Mouse (Mus musculus) embryonic facial prominence, embryonic 10.5 days (tissue): ENCODE measurements at regions not wholly inside any gene's neighbourhood (a gene's known extent, or its start where the extent isn't known, plus 50 kb on each side); places are given as distances from the start of the nearest gene placed in this dataset.

Experiments used
- DNase-seq: peaks from one replicate; pipeline ENCODE4 v3.0.0-alpha.2; 2017; ENCODE audit warnings: low spot score
- H3K27ac ChIP-seq: fragments of 300-500 bp; sonication (generic); replicated peaks from 2 replicates; pipeline ENCODE4 v1.5.1; 2016; ENCODE audit warnings: mild to moderate bottlenecking
- H3K27me3 ChIP-seq: fragments of 300-500 bp; sonication (generic); replicated peaks from 2 replicates; pipeline ENCODE4 v1.6.1; 2016; ENCODE audit warnings: low read depth, mild to moderate bottlenecking; ENCODE audit not compliant: poor library complexity, severe bottlenecking
- H3K36me3 ChIP-seq: fragments of 300-500 bp; sonication (generic); replicated peaks from 2 replicates; pipeline ENCODE4 v1.6.1; 2016; ENCODE audit warnings: mild to moderate bottlenecking, moderate library complexity
- H3K4me1 ChIP-seq: fragments of 300-500 bp; sonication (generic); 2 replicates; pipeline ENCODE4 v1.6.1; 2016
- H3K4me3 ChIP-seq: fragments of 300-500 bp; sonication (generic); 2 replicates; pipeline ENCODE4 v1.5.1; 2016; ENCODE audit warnings: mild to moderate bottlenecking, moderate library complexity
- H3K9me3 ChIP-seq: fragments of 300-500 bp; sonication (generic); 2 replicates; pipeline ENCODE4 v1.6.1; 2016; ENCODE audit warnings: mild to moderate bottlenecking
- WGBS: fragments of 180-500 bp; shearing (Covaris S2); methylation state at CpG from one replicate; pipeline ENCODE4 v1.1.7; 2016; 5-methylcytosine and 5-hydroxymethylcytosine counted together

GRCm38 (mm10) chr16:50723144-50723543, 132.2 kb upstream of the Ccdc54 start:
- no peak for DNase-seq

DNA sequence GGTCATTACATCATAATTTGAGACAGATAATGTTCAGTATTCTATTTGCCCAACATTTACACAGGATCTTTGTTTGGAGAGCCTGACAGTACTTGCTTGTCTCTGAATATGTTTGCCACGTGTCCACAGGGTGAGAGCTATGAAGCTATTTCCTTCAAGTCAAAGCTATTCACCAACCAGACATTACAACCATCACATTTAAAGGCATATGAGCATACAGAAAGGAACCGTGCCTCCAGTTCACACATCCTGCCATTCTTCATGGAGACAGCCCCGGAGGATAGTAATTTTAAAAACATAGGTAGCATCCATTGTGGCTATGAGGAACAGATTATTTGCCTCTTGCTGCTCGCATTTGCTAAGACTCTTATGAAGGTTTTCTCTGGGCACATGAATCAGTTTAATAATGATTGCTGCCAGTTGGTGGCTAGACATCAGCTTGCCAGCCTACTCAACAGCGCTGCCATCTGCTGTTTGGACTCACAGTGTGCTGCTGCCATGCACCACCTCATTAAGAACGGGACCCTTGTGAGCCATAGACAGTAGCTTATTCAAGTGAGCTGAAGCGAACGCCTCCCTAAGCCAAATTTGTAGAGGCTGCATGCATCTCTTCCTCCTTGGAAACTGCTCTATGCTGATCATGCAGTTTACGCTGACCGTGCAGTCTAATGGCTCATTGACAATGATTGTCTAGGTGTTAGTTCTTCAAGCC, 126.5 kb upstream of the Ccdc54 start:
- Histone ChIP-seq H3K4me3 (no peak overlapping the region), H3K4me1 (no peaks in the 10 kb centered on the region), H3K27ac (no peak overlapping the region), H3K27me3 (no peaks in the 10 kb centered on the region), H3K9me3 (no peaks in the 10 kb centered on the region), H3K36me3 (no peaks in the 10 kb centered on the region)
- DNase-seq: no peak
- 72% methylated on average over 10 of the region's 10 CpGs for WGBS

More at GRCm38 (mm10) chr16:50723144-50723543, 132.2 kb upstream of the Ccdc54 start:
- Histone ChIP-seq H3K4me3 (no peak overlapping the region), H3K27ac (no peak overlapping the region), H3K36me3 (no peaks in the 10 kb centered on the region), H3K27me3 (no peaks in the 10 kb centered on the region), H3K9me3 (no peaks in the 10 kb centered on the region), H3K4me1 (no peaks in the 10 kb centered on the region)
- WGBS: 89% methylated on average over 6 of the region's 6 CpGs

DNA sequence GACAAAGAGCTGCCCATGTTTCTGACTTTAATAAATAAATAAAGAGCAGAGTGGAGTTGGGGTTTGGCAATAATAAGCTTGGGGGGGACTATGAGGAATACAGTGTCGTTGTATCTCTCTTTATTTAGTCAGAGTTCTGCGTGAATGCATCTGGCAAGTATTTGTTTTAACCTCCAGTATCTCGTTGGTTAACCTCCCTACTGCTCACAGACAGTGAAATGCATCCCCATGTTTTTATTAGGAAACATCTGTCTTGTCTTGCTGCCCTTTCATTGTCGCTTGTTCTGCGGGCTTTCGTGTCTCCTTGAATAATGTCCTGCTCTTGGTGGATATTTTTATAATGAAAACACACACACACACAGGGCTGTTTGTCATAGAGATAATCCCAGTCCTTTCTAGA, 118.8 kb upstream of the Ccdc54 start:
- 70% methylated on average over 6 of the region's 6 CpGs for WGBS
- DNase-seq: no peak

GRCm38 (mm10) chr16:50707906-50708305, 117.0 kb upstream of the Ccdc54 start:
- H3K27ac ChIP-seq: no peak overlapping the region
- WGBS: 88% methylated on average over 2 of the region's 2 CpGs
- no peaks in the 10 kb centered on the region for H3K9me3 ChIP-seq
- H3K36me3 ChIP-seq: no peaks in the 10 kb centered on the region
- no peak for DNase-seq
- no peaks in the 10 kb centered on the region for H3K4me1 ChIP-seq
- H3K4me3 ChIP-seq: no peak overlapping the region
- H3K27me3 ChIP-seq: no peaks in the 10 kb centered on the region

More for the DNA sequence above, 118.8 kb upstream of the Ccdc54 start:
- H3K9me3 ChIP-seq: no peaks in the 10 kb centered on the region
- H3K27ac ChIP-seq: no peak overlapping the region
- H3K27me3 ChIP-seq: no peaks in the 10 kb centered on the region
- no peaks in the 10 kb centered on the region for H3K4me1 ChIP-seq
- no peaks in the 10 kb centered on the region for H3K36me3 ChIP-seq
- H3K4me3 ChIP-seq: no peak overlapping the region

DNA sequence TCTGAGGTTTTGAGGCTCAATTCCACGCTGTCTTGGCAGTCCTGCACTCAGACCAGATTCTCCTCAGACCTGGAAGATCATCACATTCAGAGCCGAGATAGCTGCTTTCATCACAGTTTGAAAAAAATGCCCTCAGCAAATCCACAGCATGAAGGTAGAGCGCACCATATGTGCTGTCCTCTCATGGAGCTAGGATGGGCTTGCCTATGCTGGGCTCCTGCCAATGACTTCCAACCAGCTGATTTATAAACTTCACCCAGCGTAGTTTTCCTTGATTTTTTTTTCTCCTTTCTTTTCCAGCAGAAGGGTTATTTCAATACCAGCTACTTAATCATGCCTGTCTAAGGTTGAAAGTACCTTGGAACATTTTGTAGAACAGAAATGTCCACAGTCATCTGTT, 115.0 kb upstream of the Ccdc54 start:
- no peaks in the 10 kb centered on the region for H3K36me3 ChIP-seq
- no peaks in the 10 kb centered on the region for H3K27me3 ChIP-seq
- H3K4me1 ChIP-seq: no peaks in the 10 kb centered on the region
- H3K9me3 ChIP-seq: no peaks in the 10 kb centered on the region
- no peak for DNase-seq
- no peak overlapping the region for H3K27ac ChIP-seq
- 84% methylated on average over 4 of the region's 4 CpGs for WGBS
- no peak overlapping the region for H3K4me3 ChIP-seq

GRCm38 (mm10) chr16:50700811-50701517, 110.0 kb upstream of the Ccdc54 start:
- Histone ChIP-seq H3K36me3 (no peaks in the 10 kb centered on the region), H3K27me3 (no peaks in the 10 kb centered on the region)
- 88% methylated on average over 8 of the region's 8 CpGs for WGBS

GRCm38 (mm10) chr16:50700123-50700522, 109.2 kb upstream of the Ccdc54 start:
- 57% methylated on average over 2 of the region's 2 CpGs for WGBS
- Histone ChIP-seq H3K9me3 (no peaks in the 10 kb centered on the region), H3K27me3 (no peaks in the 10 kb centered on the region), H3K36me3 (no peaks in the 10 kb centered on the region), H3K27ac (no peak overlapping the region), H3K4me1 (no peaks in the 10 kb centered on the region), H3K4me3 (no peak overlapping the region)
- no peak for DNase-seq

More at GRCm38 (mm10) chr16:50700811-50701517, 110.0 kb upstream of the Ccdc54 start:
- DNase-seq: no peak
- Histone ChIP-seq H3K4me1 (no peaks in the 10 kb centered on the region), H3K4me3 (no peak overlapping the region), H3K27ac (no peak overlapping the region), H3K9me3 (no peaks in the 10 kb centered on the region)

DNA sequence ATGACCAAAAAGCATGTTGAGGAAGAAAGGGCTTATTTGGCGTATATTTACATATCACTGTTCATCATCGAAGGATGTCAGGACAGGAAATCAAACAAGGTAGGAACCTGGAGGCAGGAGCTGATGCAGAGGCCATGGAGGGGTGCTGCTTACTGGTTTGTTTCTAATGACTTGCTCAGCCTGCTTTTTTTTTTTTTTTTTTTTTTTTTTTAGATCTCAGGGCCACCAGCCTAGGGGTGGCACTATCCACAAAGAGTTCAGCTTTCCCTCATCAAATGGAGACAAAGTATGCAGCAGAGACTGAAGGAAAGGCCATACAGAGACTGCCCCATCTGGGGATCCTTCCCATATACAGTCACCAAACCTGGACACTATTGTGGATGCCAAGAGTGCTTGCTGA, 106.8 kb upstream of the Ccdc54 start:
- H3K4me1 ChIP-seq: no peaks in the 10 kb centered on the region
- H3K9me3 ChIP-seq: no peaks in the 10 kb centered on the region
- no peak overlapping the region for H3K27ac ChIP-seq
- H3K27me3 ChIP-seq: no peaks in the 10 kb centered on the region
- no peak for DNase-seq
- no peaks in the 10 kb centered on the region for H3K36me3 ChIP-seq
- 94% methylated on average over 2 of the region's 2 CpGs for WGBS
- no peak overlapping the region for H3K4me3 ChIP-seq

DNA sequence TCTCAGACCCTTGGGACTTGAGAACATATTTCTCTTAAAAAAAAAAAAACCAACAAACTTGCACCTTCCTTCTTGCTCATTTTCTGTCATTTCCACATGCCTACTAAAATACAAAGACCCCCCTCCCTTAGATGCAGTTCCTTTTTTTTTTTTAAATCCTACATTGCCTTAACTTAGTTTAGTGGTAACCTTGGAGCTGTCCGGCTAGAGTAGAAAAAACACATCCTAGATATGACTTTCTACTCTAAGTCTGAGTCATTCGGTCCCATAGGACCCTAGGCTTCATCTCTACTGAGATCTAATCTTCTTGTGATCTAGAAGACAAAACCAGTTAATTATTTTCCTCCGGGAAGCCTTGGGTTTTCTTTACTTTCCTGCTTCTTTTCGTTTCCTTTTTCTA, 105.1 kb upstream of the Ccdc54 start:
- 80% methylated on average over 4 of the region's 4 CpGs for WGBS
- H3K27ac ChIP-seq: no peak overlapping the region
- no peaks in the 10 kb centered on the region for H3K4me1 ChIP-seq
- H3K27me3 ChIP-seq: no peaks in the 10 kb centered on the region
- H3K36me3 ChIP-seq: no peaks in the 10 kb centered on the region
- DNase-seq: no peak
- no peak overlapping the region for H3K4me3 ChIP-seq
- no peaks in the 10 kb centered on the region for H3K9me3 ChIP-seq

GRCm38 (mm10) chr16:50694045-50694444, 103.1 kb upstream of the Ccdc54 start:
- Histone ChIP-seq H3K4me1 (no peaks in the 10 kb centered on the region), H3K27me3 (no peaks in the 10 kb centered on the region), H3K27ac (no peak overlapping the region), H3K4me3 (no peak overlapping the region), H3K36me3 (no peaks in the 10 kb centered on the region), H3K9me3 (no peaks in the 10 kb centered on the region)
- WGBS: 84% methylated on average over 2 of the region's 2 CpGs
- no peak for DNase-seq

DNA sequence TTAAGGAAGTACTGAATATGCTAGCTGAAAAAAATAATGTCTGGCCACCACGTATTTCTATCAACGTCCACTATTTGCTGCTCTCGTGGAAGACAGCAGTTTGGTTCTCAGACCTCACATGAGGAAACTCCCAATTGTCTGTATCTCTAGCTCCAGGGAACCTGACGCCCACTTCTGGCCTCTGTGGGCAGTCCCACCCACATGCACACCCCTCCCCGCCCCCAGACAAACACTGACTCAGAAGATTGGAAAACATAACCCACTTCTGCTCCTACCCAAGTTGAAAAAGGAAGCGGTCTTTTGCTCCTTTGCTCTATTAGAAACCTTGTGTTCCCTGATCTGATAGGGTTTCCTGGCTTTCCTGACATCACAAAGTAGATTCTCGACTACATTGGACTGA, 99.9 kb upstream of the Ccdc54 start:
- Histone ChIP-seq H3K4me3 (no peak overlapping the region), H3K27me3 (no peaks in the 10 kb centered on the region), H3K9me3 (no peaks in the 10 kb centered on the region), H3K36me3 (no peaks in the 10 kb centered on the region), H3K27ac (no peak overlapping the region), H3K4me1 (no peaks in the 10 kb centered on the region)
- WGBS: 82% methylated on average over 7 of the region's 7 CpGs
- DNase-seq: no peak

- Histone ChIP-seq H3K27me3 (no peaks in the 10 kb centered on the region), H3K4me3 (no peak overlapping the region), H3K4me1 (no peaks in the 10 kb centered on the region), H3K27ac (no peak overlapping the region), H3K9me3 (no peaks in the 10 kb centered on the region), H3K36me3 (no peaks in the 10 kb centered on the region)
- no peak for DNase-seq
- WGBS: 69% methylated on average over 10 of the region's 10 CpGs
Observed at GRCm38 (mm10) chr16:50689525-50689924, 98.6 kb upstream of the Ccdc54 start.

DNA sequence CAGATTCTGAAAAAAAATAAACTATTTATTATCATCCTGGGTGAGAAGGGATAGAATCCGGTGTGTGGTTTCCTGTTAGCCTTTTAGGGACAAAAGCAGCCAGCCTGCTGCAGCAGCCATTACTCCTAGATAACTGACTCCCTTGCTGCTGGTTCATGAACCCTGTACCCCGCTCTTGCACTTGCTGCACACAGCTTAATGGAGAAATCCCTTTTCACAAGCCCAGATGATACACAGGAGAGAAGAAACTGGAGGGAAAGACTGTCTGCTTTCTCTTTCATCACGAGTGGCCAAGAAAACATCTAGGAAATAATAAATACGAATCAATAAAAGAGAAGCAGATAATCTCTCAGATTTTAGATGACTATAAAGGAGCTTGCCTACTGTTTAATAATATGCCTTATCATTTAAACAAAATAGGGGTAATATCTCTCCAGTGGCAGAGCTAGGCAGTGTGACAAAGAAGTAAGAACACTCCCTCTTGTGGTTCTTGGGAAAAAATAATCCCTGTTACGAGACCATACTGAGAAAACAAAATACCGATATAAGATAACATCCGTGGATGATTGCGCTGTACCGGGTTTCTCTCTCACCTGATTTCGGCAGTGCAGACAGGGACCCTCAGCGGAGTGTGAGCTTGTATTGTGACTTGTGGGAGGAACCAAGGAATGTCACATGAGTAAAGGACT, 98.0 kb upstream of the Ccdc54 start:
- Histone ChIP-seq H3K4me1 (no peaks in the 10 kb centered on the region), H3K9me3 (no peaks in the 10 kb centered on the region), H3K36me3 (no peaks in the 10 kb centered on the region), H3K27ac (no peak overlapping the region), H3K27me3 (no peaks in the 10 kb centered on the region), H3K4me3 (no peak overlapping the region)
- 78% methylated on average over 11 of the region's 11 CpGs for WGBS
- no peak for DNase-seq
